Mouse (Mus musculus) cerebellum, postnatal 25 days (tissue): Measurements from ENCODE around the gene Bsg.
A peak's percentile ranks its signal among the peaks of the same experiment; 100 is the strongest.

Experiments
- DNase-seq, 2 experiments: peaks; one replicate each; pipeline ENCODE4 v3.0.0; 2021; ENCODE audit warnings: mixed read lengths in 2 of 2

The Bsg gene

DNA sequence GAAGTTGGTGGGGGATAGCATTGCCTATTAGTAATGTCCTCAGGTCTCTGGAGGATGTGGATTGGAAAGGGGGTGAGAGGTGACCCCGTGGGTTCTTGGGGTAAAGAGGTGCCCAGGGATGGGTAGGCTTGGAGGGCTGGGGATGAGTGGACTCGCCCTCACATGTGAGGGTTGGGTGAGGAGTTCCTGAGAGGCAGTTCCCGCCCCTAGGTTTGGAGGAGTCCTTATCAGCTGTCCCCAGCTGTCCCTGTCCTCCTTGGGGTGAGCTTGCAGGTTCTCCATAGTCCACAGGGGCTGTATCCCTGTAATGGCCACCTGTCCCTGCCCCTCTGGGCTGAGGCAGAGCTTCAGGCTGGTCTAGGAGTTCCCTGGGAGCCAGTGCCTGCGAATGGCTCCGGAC, 1.7 kb downstream of the Bsg start:
- DNase-seq, result no peak

- peak; percentile 64 to 66 for DNase-seq
Observed at GRCm38 (mm10) chr10:79706406-79707094, 2.3 kb downstream of the Bsg start.

DNA sequence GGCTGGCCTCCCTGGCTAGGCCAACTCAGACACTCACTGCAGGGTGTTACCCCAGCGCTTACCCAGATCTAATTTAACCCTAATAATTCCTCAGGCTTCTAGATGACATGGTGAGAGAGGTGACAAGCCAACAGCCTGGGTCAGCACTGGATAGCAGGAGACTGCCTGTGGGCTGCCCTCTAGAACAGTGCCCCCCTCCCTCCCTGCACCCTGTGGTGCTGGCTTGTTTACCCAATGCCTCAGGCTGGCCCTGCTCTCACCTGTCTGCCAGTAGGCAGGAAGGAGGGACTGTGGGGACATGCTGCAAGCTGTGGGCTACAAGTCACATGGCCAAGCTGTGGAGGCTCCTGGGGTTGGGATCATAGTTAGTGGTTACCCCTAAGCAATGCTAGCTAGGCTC, 2.9 kb downstream of the Bsg start:
- peak; percentile 75 to 80 for DNase-seq

GRCm38 (mm10) chr10:79707759-79708158, 3.5 kb downstream of the Bsg start:
- DNase-seq, result no peak

DNA sequence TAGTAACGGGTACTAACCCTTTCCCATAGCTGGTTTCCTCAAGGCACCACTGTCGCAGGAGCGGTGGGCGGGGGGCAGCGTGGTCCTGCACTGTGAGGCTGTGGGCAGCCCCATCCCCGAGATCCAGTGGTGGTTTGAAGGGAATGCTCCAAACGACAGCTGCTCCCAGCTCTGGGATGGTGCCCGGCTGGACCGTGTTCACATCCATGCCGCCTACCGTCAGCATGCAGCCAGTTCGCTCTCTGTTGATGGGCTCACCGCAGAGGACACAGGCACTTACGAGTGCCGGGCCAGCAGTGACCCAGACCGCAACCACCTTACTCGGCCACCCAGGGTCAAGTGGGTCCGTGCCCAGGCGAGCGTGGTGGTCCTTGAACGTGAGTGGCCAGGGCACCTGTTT, 4.4 kb downstream of the Bsg start:
- DNase-seq, result no peak

GRCm38 (mm10) chr10:79709307-79709706, 5.0 kb downstream of the Bsg start:
- no peak for DNase-seq

GRCm38 (mm10) chr10:79712029-79712428, 7.7 kb downstream of the Bsg start:
- no peak for DNase-seq

DNA sequence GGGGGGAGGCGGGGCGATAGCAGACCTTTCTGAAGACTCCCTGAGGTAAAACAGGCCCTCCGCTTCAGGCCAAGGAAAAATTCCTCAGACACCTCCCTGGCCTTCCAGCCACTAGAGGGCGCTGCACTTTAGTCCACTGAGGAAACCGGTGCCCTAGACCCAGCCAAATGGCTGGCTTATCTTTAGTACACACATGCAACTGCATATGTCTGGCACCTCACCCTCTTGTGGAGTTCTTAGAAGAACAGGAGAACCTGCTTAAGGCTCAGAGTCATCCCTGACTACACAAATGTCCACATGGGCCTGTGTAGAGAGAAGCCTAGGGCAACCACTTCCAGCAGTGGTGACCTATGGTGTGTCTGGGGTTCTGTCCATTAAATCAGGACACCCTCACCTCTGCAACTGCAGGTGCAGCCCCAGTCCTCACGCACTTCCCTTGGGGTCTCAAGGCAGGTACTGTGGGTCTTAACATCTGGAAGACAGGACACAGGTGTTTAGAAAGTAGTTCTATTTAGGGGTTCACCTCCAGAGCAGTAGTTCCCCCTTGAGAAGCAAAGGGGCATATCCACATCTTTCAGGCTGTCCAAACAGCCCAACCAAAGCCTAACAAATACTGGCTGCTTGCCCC, 8.3 kb downstream of the Bsg start:
- peak; percentile 87 to 94 for DNase-seq

- DNase-seq, result no peak
Observed at GRCm38 (mm10) chr10:79713163-79713562, 8.9 kb downstream of the Bsg start.

- peak in 1 of 2 experiments; percentile 64 for DNase-seq
Observed at GRCm38 (mm10) chr10:79714996-79715395, 10.7 kb downstream of the Bsg start.

DNA sequence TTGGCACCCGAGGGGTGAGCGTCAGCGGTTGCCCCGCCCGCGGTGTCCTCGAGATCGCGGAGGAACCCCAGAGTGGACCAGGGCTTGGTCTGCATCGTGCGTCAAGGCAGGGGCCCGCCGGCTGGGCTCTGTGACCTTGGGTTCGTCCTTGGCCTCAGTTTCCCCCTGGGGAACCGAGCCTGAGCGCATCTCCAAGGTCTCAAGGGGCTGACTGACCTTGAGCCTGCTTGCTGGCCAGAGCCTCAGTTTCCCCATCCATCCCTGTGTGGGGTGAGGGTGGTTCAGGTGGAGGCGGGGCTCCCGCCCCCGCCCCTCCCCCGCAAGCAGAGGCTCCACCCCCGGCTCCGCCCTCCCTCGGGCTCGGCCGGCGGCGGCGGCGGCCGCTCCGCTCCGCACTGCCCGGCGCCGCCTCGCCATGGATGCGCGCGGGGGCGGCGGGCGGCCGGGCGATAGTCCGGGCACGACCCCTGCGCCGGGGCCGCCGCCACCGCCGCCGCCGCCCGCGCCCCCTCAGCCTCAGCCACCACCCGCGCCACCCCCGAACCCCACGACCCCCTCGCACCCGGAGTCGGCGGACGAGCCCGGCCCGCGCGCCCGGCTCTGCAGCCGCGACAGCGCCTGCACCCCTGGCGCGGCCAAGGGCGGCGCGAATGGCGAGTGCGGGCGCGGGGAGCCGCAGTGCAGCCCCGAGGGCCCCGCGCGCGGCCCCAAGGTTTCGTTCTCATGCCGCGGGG, 12.1 kb downstream of the Bsg start, which contains the start of gene Hcn2:
Gene Hcn2, plus strand, starts transcription at position 381 of the 734 bp plus-strand sequence.
- peak; percentile 73 to 86 for DNase-seq

DNA sequence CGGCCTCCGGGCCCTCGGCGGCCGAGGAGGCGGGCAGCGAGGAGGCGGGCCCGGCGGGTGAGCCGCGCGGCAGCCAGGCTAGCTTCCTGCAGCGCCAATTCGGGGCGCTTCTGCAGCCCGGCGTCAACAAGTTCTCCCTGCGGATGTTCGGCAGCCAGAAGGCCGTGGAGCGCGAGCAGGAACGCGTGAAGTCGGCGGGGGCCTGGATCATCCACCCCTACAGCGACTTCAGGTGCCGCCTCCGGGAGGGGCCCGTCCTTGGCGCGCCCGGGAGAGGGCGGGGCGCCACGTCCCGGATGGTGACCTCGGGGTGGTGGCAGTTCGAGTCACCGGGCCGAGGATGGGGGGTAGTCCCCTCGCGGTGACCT, 12.7 kb downstream of the Bsg start:
- peak; percentile 72 to 81 for DNase-seq

- DNase-seq, result peak; percentile 52 to 74
Observed at GRCm38 (mm10) chr10:79717640-79718357, 13.5 kb downstream of the Bsg start.

- DNase-seq, result no peak
Observed at GRCm38 (mm10) chr10:79721089-79721488, 16.8 kb downstream of the Bsg start.

DNA sequence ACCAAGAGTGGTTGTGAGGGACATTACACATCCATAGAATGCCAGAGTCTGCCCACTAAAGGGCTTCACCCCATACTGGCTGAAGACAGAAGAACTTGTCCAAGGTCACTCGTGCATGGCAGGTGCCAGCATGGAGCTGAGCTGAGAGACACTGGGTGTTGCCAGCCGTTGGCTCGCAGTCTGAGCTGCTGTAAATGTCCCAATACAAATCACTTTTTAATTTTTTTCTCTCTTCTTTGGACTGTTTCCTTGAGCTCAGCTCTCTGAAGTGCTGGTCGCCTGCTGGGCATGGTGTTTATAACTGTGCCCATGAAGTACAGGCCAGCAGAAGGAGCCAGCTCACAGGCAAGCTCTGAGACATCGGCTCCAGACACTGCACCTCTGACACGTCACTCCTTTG, 18.8 kb downstream of the Bsg start:
- DNase-seq, result no peak

DNA sequence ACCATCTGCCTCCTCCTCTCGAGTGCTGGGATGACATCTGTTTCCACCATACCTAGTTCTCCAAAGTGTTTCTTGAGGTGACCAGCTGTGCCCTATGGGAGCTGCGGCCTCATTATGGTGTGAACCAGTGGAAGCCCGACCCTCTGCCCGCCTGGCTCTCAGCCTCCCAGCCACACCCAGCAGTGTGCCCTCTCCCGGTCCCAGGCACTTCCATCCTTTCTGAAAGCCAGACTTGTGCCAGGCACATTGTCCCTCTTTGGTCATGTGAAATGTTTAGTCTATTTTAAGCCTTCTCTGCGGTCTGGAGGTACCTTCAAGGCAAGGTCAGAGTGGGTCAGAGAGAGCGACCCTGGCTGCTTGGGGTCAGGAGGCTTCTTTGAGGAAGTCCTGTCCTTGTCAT, 19.4 kb downstream of the Bsg start:
- DNase-seq, result no peak

- DNase-seq, result peak; percentile 62 to 75
Observed at GRCm38 (mm10) chr10:79726090-79726489, 21.8 kb downstream of the Bsg start.

DNA sequence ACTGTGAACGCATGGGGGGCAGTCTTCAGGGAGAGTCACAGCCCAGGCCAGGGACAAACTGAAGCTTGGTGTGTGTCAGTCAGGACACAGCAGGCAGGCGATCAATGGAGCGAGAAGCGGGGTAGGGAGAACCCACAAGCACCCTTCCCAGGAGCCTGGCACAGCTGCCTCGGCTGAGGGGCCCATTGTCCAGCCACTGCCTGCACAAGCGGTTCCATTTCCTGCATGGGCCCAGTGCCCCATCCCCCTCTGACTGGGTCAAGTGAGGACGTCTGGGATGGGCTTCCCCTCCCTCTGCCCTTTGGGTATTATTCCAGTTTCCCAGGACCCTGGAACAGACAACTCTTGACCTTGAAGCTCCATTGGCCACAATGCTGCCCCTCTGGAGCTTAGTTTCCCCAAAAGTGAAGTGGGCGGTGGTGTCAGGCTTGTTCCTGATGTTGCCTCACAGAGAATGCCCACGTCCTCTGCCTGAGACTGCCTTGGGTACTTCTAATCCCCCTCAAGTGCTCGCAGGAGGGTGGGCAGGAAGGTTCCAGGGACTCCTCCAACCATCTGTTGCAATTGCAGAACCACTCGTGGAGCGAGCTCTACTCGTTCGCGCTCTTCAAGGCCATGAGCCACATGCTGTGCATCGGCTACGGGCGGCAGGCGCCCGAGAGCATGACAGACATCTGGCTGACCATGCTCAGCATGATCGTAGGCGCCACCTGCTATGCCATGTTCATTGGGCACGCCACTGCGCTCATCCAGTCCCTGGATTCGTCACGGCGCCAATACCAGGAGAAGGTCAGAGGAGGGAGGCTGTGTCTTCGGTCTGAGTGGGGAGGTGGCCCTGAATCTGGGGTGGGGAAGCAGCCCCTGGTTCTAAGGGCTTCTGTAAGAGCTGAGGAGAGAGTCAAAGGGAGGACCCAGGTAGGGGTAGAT, 24.3 kb downstream of the Bsg start:
- DNase-seq, result peak in 1 of 2 experiments; percentile 43

GRCm38 (mm10) chr10:79729357-79729965, 25.2 kb downstream of the Bsg start:
- peak in 1 of 2 experiments; percentile 67 for DNase-seq

DNA sequence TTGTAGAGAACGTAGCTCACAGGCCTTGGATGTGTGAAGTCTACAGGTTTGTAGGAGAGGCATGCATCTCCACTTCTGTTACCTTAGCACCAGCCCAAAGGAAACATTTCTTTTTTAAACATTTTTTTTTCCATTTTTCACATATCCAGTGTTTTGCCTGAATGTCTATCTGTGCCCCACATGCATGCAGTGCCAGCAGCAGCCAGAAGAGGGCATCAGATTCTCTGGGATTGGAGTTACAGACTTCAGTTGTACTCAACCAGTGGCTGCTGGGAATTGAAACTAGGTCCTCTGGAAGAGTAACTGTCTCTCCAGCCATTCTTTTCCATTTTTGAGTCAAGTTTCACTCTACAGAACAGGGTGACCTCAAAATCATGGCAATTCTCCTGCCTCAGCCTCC, 28.2 kb downstream of the Bsg start:
- peak; percentile 56 to 70 for DNase-seq

- no peak for DNase-seq
Observed at GRCm38 (mm10) chr10:79733847-79734246, 29.6 kb downstream of the Bsg start.

DNA sequence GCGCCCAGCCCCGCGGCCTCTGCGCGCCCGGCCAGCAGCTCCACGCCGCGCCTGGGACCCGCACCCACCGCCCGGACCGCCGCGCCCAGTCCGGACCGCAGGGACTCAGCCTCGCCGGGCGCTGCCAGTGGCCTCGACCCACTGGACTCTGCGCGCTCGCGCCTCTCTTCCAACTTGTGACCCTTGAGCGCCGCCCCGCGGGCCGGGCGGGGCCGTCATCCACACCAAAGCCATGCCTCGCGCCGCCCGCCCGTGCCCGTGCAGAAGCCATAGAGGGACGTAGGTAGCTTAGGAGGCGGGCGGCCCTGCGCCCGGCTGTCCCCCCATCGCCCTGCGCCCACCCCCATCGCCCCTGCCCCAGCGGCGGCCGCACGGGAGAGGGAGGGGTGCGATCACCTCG, 31.1 kb downstream of the Bsg start:
- peak in 1 of 2 experiments; percentile 57 for DNase-seq
